Mouse (Mus musculus): ENCODE data around the gene Megf6.
A peak's percentile ranks its signal among the peaks of the same experiment; 100 is the strongest.

The Megf6 gene

DNA sequence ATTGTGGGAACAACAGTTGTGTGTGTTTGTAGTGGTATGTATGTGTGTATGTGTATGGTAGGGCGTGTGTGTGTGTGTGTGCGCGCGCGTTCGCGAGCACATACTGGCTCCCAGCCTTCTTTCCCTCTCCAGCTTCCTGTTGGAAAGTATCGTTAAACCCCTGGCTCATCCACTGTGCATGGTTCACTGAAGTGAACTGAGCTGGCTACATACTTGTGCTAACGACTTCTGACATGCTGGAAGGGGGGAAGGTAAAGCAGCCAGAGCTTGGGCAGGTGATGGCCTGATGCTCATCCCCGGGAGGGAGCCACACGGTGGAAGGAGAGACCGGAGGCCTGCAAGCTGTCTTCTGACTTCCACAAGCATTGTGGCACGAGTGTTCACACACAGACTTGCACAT, 40.9 kb downstream of the Megf6 start:
- DNase-seq (ENCODE audit: low spot score in 2 of 2): no peak

DNA sequence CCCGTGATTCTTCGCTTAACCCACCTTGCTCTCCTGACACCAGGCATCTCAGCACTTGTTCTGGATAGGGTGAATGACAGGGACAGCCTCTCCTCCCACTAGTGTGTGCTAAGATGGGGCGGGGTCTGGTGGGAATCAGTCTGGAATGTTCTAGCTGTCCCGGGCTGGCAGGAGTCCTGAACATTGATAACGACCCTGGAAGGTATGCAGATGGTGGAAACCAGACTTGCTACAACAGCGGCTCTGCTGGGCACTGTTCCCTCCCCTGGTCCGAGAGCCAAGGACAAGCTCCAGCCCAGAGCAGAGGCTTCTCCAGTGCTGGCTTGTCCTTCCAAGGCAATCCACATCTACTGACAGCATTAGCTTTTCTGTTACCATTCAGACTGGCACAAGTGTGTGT, 43.1 kb downstream of the Megf6 start:
- DNase-seq (ENCODE audit: low spot score in 2 of 2): no peak

DNA sequence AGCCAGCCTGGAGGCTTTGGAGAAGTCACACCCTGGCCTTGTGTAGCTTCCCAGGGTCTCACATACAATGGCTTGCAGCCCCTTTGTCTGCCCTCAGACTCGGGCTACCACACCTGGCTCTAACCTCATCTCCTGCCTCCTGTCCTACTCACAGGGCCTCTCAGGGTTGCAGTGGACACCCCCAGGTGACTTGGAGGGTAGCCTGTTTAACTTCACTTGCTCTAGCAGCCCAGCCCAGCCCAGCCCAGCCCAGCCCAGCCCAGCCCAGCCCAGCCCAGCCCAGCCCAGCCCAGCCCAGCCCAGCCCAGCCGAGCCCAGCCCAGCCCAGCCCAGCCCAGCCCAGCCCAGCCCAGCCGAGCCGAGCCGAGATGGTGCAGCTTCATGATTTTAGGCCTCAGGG, 43.5 kb downstream of the Megf6 start:
- no peak for DNase-seq (ENCODE audit: low spot score in 2 of 2)

DNA sequence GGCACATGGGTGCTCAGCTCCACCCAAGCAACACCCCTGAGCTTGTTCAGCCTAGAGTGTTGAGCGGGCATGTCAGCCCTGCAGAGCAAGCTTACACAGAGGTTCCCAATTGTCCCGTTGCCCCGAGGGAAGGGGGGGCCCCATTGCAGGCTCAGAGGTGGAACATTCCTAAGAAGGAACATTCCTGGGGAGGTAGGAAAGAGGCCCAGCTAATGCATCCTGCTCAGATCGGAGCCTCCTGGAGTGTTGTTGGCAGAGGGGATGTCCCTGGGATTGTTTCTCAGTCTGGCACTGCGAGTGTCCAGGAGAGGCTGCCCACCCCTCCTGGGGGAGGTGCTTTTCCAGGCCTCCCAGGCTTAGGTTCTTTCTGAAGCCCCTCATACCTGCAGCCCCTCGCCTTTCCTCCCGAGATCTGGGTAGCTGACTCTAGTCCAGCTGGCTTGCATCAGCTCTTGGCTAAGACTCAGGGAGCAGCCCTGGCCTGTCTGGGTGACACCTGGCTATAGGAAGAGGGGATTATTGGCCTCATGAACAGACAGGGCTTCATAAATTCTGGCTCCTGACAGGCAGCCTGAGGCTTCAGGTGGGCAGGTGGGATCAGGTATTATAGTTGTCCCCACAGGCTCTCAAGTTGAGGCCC, 47.3 kb downstream of the Megf6 start:
- no peak for DNase-seq (ENCODE audit: low spot score in 2 of 2)

DNA sequence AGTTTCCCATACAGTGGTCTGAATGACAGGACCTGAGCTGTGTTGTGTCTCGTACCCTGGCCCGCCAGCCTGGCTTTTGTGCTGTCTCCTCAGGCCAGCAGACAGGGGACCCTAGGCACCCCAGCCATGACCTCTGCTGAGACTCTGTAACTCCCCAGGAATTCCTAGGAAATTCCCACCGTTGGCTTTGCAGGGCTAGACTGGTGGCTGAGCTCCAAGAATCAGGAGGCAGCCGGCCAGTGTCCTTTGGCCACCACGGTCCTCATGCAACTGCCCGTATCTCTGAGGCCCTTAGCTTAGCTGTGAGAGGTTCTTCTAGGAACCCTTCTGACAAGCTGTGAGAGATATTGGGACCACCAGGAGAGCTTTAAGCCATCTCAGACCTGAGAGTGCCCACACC, 52.2 kb downstream of the Megf6 start:
- DNase-seq (ENCODE audit: low spot score in 2 of 2): no peak

DNA sequence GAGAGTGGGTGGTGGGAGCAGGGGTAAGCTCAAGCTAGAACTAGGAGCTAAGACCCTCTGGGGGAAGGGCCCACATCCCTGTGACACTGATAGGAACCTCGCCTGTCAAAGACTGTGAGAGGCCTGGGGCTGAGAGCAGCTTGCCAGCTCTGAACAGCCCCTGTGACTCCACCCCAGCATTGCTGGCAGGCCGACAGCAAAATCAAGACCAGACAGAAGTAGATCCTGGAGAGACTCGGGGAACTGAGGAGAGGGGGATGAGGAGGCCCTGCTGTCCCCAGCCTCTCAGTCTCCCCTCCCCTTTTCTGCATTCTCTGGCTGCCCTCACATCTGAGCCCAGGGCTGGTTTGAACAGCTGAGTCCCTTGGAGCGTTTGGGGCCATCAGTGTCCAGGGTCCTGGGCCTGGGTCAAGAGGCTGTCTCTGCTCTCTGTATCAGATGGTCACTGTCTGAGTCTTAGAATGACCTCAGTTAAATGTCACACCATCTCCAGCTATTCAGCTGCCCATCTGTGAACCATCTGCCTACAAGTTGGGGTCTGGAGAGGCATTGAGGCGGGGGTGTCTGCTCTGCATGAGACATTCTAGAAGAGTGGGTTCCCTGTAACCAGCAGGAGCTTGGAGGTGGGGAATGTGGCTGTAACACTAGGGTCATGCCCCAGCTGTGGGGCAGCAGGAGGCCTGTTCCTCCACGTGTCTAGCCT, 53.9 kb downstream of the Megf6 start:
- peak in 1 of 2 experiments; percentile 52 for DNase-seq (ENCODE audit: low spot score in 2 of 2)

DNA sequence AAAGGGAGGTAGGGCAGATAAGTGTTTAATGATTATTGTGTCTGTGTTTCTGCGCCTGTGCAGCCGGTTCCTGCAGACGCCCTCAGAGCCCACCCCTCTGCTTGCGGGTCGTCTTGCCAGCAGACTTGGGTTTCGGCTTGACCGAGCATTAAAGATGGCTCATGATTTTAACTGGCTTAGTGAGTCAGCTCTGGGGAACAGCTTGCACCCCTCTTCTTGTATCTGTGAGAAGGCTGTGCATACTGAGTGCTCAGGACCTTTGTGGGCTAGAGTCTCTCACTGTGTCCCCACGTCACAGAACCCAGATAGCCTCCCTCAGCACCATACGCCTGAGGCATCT, 54.4 kb downstream of the Megf6 start:
- DNase-seq (ENCODE audit: low spot score in 2 of 2): no peak

DNA sequence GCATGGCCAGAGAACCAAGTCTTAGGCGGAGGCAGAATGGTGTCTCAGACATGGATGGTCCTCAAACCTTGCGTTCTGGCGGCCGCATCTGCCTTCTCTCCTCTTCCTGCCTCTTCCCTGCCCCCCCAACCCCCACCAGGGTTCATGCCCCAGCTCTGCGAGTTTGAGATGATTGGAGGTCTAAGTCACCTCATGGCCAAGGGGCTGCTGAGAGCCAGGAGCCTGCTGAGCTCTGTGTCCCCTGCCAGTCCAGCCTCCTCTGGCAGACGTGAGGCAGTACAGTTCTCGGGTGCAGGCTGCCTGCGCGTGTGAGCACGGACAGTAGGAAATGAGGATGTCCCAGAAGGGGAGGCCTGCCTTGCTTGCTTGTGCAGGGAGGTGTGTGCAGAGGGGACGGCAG, 56.1 kb downstream of the Megf6 start:
- peak in 1 of 2 experiments; percentile 48 for DNase-seq (ENCODE audit: low spot score in 2 of 2)

DNA sequence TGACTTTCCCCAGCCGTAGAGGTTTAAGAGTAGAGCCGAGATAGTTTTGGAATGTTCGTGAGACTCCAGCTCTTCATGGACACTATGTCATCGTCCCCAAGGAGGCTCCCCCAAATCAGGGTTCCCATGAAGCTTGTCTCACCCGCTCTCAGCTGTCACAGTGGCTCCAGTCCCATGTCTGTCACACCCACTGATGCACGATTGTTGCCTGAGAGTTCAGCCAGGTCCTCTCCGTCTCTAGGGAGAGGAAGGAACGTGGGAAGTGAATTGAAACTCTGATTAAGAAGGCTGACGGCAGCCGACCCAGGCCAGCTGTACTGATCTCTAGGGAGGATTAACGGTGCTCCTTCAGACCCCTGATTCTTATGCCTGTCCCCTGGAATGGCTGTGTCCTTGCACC, 57.8 kb downstream of the Megf6 start:
- DNase-seq (ENCODE audit: low spot score in 2 of 2): no peak

DNA sequence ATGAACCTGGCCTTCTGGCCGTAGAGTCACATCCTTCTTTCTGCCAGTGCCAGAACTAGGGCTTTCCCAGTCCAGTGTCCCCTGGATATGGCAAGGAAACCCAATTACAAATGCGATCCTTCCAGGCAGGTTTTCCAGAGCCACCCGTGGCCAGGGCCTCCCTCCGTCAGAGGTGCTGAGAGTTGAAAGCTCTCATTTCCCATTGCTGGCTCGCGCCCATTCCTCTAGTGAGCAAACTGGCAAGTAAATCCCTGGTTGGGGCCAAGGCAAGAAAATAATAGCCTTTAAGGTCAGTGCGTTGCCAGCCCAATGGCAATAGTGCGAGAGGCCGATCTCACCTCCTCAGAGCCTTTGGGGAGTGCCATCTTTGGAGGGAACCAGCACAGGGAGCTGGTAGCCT, 59.0 kb downstream of the Megf6 start:
- no peak for DNase-seq (ENCODE audit: low spot score in 2 of 2)

DNA sequence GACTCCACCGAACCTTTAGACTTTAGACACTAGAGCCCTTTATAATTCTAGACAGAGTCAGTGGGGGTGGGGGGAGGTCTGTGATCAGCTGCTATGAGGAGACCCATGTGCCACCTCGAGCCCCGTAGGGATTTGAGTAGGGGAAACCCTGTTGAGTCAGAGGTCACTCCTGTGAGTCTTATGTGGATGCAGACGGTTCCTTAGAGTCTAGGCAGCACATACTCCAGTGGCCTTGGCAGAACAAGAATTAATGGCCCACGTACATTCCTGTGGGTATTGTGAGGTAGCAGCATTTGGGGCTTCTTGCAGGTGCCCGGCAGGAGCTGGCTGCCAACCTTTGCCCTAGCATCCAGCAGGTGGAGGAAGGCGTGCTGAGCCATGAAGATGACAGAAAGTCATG, 60.9 kb downstream of the Megf6 start:
- DNase-seq (ENCODE audit: low spot score in 2 of 2): no peak

DNA sequence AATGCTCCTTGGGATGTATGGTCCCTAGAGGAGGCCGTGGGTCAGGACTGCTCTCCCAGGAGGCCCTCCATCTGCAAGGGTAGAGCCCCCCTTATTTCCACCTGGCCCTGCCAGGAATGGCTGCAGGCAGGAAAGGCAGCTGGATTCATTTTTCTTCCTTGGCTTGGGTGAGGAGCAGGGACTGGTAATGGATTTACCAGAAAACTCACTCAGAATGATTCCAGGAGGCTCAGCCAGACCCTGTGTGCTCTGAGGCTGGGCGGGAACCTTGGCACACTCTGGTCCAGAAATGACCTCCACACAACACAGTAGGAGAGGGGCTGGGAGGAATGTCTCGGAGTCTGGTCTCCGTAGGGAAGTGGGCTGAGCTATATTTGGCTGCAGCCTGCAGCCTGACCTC, 61.8 kb downstream of the Megf6 start:
- DNase-seq (ENCODE audit: low spot score in 2 of 2): no peak

DNA sequence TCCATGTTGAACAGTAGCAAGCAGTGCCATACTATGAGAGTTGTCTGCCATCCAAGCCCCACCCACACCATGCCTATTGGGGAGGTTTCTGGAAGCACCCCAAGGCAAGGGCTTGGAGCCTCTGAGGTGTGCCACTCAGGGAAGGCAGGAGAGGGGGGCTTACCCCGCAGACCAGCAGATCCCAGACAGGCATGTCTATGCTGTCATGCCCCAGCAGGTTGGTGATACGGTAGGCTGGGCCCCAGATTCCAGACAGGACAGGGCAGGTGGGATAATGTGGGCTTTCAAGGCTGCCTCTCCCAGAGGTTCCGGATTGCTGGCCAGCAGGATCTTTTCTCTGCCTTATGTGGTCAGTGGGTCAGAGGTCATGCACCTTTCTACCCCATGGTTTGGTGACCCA, 65.5 kb downstream of the Megf6 start:
- DNase-seq (ENCODE audit: low spot score in 2 of 2): no peak

DNA sequence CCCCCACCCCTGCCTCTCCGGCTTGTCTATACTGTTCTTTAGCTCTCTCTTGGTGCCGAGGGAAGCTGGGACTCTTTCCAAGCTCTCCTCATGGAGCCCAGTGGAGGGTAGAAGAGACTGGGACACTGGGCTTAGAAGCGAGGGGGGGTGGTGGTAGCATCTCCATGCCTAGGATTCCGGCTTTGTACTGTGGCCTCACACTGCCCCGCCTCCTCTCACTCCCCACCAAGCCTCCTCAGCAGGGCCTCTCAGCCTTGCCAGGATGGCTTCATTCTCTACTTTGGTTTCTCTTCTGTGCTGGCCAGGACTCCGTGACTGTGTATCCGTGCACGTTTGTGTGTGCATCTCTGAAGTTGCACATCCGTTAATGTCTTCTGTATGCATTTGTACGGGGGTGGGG, 66.4 kb downstream of the Megf6 start:
- DNase-seq (ENCODE audit: low spot score in 2 of 2): no peak

DNA sequence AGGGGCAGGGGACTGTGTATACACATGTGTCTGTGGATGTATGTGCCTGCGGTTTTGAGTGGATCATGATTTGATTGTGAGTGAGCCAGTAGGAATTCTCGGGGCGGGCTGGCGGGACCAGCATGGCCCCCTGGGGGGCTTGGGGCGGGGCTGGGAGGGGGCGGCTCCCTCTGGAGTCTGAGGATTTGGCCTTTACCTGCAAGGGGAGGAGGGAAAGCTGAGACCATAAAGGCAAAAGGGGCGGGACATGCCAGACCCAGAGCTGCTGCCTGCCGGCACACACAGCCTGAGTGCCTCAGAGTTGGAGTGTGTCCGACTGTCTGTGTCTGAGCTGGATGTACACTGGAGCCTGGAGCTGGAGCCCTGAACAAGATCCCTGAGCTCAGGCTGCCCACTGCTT, 66.8 kb downstream of the Megf6 start:
- no peak for DNase-seq (ENCODE audit: low spot score in 2 of 2)

DNA sequence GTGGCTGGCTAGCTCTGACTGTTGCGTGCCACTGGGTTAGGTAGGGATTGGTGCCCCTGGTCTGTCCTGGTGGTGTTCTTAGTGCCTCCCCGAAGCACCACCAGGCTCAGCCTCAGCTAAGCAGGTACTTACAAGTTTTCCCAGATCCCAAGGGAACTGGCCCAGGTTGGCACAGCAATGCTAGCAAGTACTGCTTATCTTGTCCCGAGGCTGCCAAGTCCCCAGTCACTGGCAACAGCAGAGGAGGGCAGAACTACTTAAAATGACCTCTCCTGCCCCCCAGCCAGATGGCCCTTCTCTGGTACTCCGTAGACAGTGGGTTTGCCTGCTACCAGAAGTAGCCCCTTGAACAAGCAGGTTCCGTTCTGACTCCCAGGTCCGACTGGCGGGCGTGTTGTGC, 68.7 kb downstream of the Megf6 start:
- no peak for DNase-seq (ENCODE audit: low spot score in 2 of 2)

DNA sequence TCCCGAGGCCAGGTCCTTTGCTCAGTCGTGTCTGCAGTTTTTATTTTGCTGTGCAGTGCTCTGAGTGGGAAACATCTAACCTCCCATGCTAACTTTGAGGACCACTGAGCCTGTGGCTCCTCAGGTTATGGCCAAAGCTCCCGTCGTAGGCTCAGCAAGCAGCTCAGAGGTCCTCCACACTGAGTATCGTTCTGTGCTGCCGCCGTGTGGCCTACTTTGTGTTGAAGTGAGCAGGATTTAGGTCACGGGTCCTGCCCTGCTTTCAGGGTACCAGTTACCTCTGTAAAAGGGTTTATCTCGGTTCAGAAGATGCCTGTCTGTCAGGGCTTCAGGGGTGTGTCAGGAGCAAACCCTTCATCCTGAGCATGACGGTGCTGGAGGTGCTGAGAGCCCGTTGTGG, 70.1 kb downstream of the Megf6 start:
- DNase-seq (ENCODE audit: low spot score in 2 of 2): no peak

DNA sequence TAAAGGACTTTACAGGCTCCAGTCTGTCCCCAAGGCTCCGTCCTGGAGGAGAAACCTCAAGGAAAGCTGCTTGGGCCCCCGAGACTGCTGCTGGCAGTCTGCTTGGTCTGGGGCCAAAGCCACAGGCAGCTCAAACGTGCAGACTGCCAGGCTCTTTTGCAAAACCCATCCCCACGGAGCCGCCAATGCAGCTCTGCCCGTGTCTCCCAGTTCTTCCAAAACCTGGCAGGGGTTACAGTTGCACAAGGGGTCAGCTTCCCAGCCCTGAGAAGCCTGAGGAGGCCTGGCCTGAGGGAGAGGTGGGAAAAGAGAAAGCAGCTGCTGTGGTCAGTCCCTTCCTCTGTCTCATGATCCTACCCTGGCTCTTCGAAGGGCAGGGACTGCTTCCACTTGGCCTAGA, 74.8 kb downstream of the Megf6 start:
- DNase-seq (ENCODE audit: low spot score in 2 of 2): no peak

DNA sequence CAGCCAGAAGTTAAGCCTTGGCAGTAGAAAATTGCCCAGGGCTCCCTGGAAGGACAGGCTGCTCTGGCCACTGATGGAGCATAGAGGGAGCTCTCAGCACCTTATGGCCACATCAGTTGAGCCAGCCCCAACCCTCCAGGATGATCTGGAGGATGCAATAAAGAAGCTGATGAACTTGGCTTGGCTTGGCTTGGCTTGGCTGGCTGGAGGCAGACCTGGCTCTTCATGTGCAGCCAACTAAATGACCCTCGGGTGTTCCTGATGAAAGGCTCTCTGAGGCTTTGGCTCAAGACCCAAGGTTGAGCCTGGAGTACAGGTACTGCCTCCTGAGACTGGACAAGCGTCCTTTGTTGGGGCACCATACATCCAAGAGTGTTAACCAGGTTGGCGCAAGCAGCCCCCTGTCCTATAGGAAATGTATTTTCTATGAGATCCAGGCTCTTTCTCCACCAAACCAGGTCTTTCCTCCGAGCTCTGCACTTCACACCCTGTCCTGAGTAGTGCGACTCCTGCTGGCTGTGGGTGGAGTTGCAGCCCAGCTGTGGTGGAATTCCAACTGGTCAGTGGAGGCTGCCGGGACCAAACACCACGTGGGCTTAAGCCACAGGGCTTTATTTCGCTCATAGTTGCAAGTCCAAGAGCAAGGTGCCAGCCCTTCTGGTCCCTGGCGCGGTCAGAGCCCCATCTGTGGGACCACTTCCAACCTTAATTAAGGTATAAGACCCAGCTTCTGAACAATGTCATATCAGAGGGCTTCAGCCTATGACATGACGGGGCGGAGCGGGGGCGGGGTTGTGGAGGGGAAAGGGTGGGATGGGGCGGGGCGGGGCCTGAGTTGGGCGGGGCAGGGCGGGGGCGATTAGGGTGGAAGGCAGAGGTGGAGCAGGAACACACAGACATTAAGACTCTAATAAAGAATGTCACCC, 75.8 kb downstream of the Megf6 start:
- DNase-seq (ENCODE audit: low spot score in 2 of 2): peak; percentile 59 to 82

DNA sequence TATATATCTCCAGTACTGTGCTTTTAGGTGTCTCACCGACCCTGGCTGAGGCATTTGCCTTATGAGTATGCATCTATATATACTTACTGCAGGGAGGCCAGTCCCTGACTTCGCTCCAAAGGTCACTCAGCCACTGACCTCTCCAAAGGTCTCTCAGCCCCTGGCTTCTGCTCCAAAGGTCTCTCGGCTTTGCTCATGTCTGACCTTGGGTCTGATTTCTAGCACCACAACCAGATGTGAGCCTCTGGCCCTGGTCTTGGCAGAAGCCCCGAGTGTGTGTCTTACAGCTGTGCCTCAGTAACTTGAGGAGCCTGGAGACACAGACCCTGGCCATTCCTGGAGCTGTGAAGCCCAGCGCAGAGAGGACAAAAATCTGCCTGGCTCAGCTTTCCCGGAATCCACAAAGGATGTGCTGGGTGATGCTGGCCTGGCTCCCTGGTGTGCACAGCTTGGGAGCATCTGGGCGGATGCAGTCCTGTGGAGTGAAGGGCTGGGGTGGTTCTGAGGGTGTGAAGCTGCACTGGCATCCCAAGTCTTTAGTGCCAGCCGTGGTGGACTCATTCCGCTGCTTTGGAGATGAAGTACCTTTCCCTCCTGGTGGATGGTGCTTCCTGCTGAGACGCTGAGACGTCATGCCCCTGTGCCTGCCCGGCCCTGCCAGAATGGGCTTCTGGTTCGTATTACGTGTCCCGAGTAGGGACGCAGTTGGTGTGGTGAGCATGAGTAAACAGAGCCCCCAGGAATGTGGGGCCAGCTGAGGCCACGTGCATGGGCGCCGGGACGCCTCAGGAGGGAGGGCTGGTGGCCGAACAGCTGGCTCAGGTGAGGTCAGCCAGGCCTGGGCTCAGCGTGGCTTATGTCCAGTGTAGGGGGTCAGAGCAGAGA, 76.9 kb downstream of the Megf6 start:
- DNase-seq (ENCODE audit: low spot score in 2 of 2): no peak

DNA sequence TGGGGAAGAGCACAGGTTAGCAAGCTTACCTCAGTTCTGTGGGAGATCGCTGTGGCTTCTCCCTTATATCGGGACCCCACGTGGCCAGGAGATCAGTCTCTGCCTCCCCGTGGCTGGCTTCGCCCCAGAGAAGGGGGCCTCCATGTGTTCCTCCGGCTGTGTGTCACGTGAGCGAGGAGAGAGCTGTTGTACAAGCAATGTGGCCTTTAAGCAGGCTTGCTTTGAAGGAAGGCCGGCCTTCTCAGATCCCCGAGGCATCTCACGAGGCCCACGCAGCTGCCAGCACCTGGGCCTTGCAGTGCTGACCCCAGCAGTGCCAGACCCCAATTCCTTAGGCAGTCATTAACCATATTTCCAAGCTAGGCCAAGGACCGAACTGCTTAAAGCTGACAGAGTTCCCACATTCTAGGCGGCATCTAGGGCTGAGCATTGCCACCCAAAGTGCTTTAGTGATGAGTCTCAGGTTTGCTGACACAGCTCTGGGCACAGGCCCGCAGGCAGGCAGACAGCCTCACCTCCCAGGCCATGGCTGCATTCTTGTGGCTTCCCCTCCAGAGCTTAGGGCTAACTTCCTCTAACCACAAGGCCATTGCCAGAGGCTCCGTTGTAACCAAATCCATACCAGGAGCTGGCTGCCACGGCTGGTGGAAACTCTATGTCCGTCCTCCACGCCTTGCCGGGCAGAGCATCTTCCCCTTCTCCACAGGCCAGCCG, 77.7 kb downstream of the Megf6 start:
- DNase-seq (ENCODE audit: low spot score in 2 of 2): no peak

All from cerebellum, postnatal 4 days (tissue).